Mouse (Mus musculus) spleen, adult 18-20 months (tissue): Measurements from ENCODE around the gene Dppa4.

Experiments
- DNase-seq, 2 experiments: peaks; one replicate each; pipeline ENCODE4 v3.0.0; 2022; ENCODE audit warnings: mixed read lengths in 2 of 2

Dppa4 gene

GRCm38 (mm10) chr16:48326903-48327302 lies 43.4 kb downstream of the Dppa4 start:
- no peak for DNase-seq

GRCm38 (mm10) chr16:48328420-48328819 lies 44.9 kb downstream of the Dppa4 start:
- DNase-seq, result no peak

GRCm38 (mm10) chr16:48331822-48332221 lies 48.3 kb downstream of the Dppa4 start:
- DNase-seq, result no peak

GRCm38 (mm10) chr16:48335326-48335725 lies 51.8 kb downstream of the Dppa4 start:
- no peak for DNase-seq
